Mouse (Mus musculus) splenic B cell, adult 2 months (primary cell): ENCODE data around the gene Lum.

Experiments
- DNase-seq: peaks from one replicate; pipeline ENCODE4 v3.0.0-alpha.2; 2011; ENCODE audit warnings: low read depth, low spot score
- H3K27me3 ChIP-seq: 2 replicates; pipeline ENCODE4 v1.6.1; 2012; ENCODE audit warnings: mild to moderate bottlenecking, low read length, moderate library complexity, mixed read lengths; ENCODE audit not compliant: control insufficient read depth, poor library complexity, insufficient read depth, severe bottlenecking
- H3K36me3 ChIP-seq: 2 replicates; pipeline ENCODE4 v1.6.1; 2012; ENCODE audit warnings: mild to moderate bottlenecking, low read length, moderate library complexity, mixed read lengths; ENCODE audit not compliant: control insufficient read depth, poor library complexity, insufficient read depth, severe bottlenecking

Gene Lum

GRCm38 (mm10) chr10:97603256-97603655 lies 38.3 kb downstream of the Lum start:
- H3K36me3 ChIP-seq: no peaks in the 10 kb centered on the region
- DNase-seq: no peak
- H3K27me3 ChIP-seq: no peaks in the 10 kb centered on the region

DNA sequence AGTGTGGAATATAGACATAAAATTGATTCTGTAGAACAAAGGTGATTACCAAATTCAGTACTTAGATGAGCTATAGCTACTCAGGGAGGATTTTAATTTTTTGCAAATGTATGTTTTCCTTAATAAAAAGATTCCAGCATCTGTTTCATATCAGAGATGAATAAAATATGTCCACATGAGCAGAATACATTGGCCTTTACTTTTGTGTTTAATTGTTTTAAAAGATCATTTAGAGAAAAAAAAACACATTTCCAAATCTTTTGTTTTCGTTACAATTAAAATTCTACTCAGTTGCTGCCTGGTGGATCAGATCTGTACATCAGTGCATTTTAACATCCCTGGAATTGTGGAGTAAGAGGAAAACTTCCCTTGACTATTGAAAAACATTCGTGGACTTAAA lies 41.7 kb downstream of the Lum start, which contains the start of gene Kera:
Gene Kera (plus strand): TSS at position 301 of the 400 bp plus-strand sequence.
- Histone ChIP-seq H3K36me3 (no peaks in the 10 kb centered on the region), H3K27me3 (no peaks in the 10 kb centered on the region)
- no peak for DNase-seq
